Mouse (Mus musculus) MEL-GATA-1-ER (cell line): ENCODE measurements at regions not wholly inside any gene's neighbourhood (a gene's known extent, or its start where the extent isn't known, plus 50 kb on each side); places are given as distances from the start of the nearest gene placed in this dataset.

Experiments used
- DNase-seq: peaks from one replicate; pipeline ENCODE4 v3.0.0-alpha.2; 2012; ENCODE audit warnings: low read depth; ENCODE audit errors: extremely low read depth

DNA sequence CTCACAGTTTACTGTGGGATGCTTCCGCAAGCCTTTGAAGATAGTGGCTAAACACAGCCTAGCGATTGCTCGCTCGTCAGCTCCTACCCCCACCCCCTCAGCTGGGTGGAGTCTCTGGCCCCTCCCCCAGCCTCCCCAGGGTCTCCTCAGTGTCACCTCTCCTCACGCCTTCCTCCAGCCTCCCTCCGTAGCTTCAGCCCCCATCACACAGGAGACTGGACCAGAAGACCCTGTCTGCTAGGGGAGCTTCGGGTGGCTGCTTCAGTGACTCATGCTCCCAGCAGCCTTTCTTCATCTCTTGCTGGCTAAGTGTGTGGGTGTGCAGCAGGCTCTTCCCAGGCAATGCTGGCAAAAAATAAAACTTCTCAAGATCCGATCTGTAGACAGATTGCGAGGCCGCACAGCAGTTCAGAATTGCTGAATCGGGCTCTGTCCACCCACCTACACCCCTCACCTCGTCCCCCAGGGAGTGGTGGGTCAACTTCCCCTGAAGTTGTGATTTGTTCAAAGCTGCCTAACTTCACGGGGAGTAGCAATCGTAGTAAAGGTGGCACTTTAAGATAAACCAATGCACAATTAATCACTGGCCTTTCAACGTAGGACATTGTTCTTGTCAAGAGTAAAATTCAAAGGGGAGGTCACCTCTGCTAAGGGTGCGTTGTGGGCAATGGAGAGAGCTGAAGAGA lies 61.2 kb upstream of the Ankrd28 start:
- no peak for DNase-seq

DNA sequence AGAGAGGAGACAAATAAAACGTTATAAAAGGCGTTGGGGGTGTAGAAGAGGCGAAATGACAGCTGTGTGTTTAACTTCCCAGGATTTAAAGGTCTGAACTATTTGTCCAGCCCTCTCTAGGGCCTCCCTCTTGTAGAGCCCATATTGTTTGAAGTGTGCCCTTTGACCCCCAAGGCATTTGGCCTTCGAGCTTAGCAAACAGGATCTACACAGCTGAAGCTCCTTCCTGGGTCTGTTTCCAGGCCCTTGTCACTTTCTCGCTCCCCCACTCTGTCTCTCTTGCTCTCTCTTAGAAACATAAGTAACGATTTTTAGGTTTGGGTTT lies 61.7 kb upstream of the Ankrd28 start:
- DNase-seq: no peak

DNA sequence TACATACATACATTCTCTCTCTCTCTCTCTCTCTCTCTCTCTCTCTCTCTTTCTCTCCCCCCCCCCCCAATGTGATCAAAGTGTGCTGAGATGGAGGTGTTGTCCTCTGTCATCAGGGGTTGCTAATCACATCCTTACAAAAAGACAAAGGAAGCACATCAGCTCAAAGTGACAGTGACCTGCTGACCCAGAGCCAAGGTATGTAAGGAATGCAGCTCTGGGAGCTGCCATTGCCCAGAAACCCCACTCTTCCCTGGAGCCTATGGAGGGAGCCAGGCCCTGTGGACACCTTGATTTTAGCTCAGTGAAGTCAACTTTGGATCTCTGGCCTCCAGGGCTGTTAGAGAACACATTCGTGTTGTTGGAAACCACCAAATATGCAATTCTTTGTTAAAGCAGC lies 66.0 kb upstream of the Ankrd28 start:
- no peak for DNase-seq

DNA sequence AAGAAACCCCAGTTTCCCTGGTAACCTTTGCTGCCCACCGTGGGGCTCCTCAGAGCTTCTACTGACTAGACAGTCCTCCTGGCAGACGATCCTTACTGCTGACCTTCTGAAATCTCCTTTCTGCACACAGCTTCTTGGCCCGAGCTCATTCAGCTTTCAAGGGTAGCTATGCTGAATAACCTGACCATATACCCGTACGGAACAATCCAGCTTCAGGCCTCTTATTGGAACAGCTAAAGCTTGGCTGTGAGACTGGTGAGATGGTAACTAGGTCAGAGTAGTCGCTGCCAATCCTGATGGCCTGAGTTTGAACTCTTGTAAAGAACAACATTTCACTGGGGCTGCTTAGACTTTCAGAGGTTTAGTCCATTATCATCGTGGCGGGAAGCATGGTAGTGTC lies 69.1 kb upstream of the Ankrd28 start:
- DNase-seq: no peak

DNA sequence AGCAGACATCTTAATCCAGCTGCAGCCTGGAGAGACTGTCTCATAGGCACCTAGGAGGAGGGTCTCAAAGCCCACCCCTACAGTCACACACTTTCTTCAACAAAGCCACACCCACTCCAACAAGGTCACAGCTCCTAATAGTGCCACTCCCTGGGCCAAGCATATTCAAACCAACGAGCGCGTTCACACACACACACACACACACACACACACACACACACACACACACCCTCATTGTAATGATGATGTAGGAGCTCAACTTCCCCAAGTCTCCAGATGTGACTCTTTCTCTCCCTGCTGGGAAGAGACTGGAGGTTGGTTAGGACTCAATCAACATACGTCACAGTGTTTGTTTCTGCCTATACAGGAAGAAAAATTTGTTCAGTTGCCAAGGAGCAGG lies 69.5 kb upstream of the Ankrd28 start:
- no peak for DNase-seq

DNA sequence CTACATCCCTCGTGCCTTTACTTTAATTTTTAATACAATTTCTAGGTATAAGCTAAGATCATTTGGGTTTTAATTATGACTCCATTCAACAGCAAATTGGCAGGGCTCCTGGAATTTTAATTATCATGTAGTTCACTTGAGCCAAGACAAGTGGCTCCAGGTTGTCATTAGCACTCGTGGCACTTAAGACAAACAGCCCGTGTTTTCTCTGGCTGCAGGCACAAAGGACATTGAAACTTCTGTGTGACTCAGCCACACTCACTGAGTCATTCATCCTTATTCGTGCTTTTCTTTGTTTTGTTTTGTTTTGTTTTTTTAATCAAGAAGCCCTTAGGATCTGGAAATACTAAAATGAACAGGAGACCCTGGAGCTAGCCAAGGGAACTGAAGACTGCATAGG lies 71.5 kb upstream of the Ankrd28 start:
- no peak for DNase-seq

DNA sequence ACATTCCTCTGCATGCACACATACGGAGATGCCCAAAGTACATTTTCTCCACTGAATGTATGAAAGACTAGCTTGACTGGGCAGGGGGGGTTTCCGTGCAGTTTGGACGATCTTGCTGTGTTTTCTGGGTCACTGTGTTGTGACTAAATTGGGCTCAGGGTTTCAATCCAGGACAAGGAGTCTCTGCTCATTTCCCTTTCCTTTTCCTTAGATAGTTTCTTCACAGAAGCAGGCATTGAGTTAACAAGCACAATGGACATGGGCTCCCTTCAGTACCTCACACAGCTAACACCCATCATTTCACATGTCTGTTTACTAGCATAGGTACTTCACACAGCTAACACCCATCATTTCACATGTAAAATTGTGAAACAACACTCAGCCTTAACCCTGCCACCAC lies 73.2 kb upstream of the Ankrd28 start:
- no peak for DNase-seq

DNA sequence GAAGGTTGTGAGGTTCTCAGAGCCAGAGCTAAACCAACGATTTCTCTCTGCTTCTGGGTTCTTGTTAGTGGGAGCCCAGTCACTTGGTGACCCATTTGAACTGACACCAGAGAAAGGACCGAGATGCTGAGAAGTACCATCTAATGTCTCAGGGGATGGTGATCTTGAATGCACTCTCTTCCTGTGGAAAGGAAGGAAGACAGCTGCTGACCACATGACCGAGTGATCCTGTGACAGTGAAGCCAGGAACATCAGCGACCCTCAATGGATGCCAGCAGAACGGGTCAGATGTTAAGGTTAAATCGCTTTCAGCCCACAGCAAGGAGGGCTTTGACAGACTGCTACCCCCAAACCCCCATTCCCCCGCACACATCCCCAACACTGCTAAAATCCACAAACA lies 78.1 kb upstream of the Ankrd28 start:
- no peak for DNase-seq

DNA sequence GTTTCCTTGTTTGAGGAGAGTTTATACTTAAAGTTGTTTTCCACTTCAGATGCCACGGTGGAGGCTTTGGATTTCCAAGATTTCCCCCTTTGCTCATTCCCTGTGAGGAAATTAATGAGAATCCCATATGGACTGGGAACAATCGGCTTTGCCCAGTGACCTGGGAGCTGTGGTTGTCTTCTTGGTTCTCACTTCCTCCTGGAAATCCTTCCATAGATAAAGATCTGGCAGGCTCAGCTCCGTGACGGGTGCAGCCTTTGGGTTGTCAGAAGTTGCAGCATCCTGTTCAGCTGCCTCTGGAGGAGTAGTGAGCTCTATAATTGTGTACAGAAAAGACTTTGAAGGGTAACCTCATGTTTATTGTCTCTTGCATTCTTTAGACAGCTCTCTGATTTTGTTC lies 78.8 kb upstream of the Ankrd28 start:
- DNase-seq: no peak

DNA sequence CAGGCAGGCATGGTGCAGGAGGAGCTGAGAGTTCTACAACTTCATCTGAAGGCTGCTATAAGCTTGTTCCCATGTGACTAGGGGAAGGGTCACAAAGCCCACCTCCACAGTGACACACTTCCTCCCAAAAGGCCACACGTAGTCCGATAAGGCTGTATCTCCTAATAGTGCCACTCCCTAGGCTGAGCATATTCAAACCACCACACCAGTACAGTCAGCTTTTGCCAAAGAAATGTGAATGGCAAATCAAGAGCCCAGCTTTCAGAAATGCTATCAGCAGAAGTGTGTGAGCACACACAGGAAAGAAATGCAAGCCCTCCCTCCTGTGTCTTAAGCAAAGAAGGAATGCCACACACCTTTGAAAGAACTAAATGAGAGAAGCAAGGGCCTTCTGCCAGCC lies 80.4 kb upstream of the Ankrd28 start:
- no peak for DNase-seq

DNA sequence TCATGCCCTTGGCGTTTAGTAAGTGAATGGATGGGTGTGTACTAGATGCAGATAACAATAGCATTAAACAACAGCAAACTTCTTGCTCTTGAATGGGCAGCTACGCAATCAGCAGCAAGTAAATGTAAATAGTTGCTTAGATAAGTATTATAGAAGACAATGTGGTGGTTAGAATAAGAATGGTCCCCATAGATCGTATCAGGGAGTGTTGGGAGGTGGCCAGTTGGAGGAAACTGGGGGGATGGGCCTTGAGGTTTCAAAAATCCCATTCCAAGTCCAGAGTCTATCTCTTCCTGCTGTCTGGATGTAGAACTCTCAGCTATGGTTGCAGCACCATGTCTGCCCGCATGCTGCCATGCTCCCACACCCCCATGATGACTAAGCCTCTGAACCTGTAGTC lies 88.0 kb upstream of the Ankrd28 start:
- no peak for DNase-seq

DNA sequence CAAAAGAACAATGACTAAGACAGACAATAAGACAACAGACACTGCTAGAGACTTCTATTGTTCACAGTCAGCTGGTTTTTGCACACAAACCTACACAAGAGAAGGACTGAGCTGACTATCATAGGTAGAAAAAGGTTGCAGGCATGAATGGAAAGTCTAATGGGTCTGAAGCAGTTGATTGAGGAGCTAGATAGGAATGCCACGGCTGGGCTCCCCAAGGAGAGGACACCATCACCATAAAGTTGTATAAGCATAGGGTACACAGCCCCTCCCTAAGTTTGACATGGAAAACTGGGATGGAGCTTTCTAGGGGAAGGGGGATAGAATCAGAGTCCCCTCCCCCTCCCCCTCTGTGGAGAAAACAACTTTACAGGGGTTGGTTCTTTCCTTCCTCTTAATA lies 88.5 kb upstream of the Ankrd28 start:
- no peak for DNase-seq

DNA sequence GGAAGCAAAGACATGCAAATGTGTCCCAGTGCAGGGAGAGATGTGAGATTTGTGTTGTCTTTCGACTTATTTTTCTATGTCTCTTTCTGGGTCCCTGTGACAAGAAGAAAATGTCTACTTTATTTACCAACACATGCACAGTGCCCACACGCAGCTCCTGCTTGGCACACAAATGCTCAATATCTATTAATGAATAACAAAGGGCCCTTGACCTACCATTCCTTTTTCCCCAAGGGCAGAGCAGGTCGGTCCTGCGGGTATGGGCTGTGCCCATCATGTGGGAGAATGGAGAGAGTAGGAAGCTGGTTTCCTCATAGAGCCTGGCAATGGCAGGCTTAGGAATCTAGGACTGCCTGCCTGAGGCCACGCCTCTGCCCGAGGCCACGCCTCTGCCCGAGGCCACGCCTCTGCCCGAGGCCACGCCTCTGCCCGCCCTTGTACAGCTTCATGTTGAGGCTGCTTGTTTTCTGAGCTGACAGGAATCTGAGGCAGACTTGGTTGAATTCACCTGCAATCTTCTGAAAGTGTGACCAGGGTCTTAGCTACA lies 98.8 kb upstream of the Ankrd28 start:
- DNase-seq: no peak

DNA sequence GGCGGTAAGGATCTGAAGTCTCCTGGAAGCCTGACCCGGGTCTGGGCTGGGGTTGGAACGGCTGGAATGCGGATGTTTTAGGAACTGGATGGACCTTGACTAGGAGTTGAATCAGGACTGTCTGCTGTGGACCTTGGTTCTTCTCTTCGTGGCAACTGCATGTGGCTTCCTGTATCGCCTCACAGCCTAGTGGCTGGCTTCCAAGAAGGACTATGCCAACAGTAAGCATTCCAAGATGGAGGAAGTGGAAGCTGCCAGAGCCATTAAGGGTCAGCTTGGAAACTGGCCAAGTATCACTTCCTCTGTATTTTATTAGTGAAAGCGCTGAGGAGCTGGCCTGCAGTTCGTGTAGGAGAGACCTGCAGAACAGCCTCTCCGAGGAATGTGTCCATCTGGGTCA lies 98.4 kb upstream of the Galnt15 start:
- peak; percentile 15 for DNase-seq

DNA sequence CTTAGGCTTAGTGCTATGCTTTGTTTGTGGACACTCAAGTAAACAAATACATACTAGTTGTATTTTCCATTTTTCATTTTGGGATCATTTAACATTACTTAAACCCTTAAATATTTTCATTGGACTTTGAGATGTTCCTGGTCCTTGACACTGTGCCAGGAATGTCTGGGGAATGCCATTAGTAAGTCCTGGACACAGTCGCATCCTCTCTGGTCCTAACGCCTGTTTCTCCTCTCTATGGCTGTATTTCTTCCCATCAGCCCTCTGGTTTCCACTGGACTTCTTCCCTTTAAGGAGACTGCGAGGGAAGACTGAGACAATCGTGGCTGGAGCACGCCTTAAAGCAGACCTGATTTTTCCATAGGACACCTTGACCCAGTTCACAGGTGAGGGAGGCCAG lies 96.8 kb upstream of the Galnt15 start:
- DNase-seq: no peak

DNA sequence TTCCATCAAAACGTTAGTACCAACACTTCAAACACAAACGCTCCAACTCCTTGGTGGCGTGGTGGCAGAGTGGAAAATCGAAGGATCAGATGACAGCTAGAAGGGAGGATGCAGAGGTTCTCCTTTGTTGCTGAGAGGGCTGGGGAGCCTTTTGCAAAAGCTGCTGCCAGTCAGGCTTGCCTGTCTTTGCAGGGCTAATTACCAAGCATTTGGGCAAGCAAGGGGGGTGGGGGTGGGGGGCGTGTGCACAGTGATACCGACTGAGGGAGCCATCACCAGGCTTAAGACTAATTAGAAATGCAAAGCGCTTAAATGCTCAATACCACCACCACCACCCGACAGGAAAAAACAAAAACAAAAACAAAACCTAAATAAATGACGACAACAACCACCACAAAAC lies 95.3 kb upstream of the Galnt15 start:
- no peak for DNase-seq

DNA sequence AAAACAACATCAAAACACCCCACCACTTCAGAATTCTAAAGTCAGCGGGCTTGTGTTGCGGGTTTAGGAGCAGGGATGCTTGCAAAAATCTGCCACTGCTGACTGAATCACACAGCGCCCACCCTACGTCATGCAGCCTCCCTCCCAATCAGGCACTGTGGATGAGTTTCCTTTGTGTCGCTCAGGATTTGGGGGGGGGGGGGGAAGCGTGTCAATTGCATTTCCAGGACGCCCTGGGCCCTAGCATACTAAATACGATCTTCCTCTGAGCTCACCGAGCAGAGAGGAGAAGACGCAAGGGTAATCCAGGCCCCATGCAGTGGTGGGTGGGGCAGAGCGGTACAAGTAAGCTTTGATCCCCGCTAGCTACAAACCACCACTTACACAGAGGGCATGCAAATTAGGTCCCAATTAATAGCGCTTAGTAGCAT lies 94.9 kb upstream of the Galnt15 start:
- DNase-seq: no peak

DNA sequence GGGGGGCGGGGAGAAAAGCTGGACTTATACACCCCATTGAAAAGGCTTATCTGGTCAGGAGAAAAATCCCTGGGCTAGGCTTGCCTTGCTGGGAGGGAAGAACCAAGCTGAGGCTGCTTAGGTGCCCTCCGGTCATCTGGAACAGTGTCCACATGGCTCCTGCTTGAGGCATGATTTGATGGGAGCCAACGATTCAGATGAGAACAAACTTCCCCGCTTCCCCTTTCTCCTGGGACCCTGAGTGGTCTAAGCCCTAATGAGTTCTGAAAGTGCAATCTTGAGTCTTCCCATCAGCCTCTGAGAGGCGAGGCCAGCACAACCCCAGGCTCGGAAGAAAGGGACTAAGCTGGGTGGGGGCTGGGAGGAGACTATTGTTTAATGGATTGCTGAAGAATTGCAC lies 94.5 kb upstream of the Galnt15 start:
- no peak for DNase-seq

DNA sequence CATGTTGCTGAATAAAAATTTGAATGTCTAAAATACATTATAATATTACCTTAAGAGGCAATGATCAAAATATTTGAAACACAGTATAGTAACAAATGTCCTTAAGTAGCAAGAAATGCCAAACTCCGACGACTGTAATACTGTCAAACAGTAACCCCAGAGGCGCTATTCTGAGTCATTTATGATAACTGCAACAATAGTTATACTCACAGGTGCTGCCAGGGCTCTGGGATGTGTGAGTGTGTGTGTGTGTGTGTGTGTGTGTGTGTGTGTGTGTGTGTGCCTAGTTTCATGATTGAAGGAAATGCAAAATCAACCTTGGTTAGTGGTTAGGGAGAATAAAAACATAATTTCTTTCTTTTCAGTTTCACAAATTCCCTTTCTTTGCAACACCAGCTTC lies 94.0 kb upstream of the Galnt15 start:
- no peak for DNase-seq

DNA sequence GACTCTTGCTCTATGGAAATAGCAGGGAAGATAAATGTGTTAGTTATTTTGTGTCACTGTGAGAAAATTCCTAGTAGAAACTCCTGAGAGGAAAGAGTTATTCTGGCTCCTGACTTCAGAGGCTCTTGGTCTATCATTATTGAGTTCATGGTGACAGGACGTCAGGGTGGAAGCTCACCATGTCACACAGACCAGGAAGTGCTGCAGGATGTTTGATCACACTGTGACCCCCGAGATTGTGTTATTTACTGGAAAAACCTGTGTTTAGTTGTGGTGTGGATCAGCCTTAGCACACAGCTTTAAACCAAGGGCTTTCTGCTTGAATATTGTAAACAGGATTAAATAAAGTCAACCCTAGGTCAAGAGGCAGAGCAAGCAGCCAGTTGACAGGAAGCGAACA lies 93.4 kb upstream of the Galnt15 start:
- no peak for DNase-seq

DNA sequence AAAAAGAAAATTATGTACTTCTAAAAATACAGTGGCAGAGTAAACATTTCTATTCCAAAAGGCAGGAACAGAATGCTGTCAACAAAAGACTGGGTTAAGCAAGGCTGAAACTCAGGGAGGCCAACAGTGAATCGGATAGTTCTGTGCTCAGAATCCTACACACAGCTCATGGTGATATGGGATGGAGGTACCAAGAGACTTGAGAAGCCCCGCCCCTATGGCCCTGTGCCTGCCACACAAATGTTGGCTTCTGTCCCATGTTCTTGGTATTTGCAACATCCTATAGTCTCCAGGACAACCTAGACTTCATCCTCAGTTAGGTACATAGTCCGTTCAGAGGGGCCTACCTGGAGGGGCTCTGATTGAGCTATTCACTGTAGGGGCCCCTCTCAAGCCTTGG lies 92.2 kb upstream of the Galnt15 start:
- DNase-seq: no peak

DNA sequence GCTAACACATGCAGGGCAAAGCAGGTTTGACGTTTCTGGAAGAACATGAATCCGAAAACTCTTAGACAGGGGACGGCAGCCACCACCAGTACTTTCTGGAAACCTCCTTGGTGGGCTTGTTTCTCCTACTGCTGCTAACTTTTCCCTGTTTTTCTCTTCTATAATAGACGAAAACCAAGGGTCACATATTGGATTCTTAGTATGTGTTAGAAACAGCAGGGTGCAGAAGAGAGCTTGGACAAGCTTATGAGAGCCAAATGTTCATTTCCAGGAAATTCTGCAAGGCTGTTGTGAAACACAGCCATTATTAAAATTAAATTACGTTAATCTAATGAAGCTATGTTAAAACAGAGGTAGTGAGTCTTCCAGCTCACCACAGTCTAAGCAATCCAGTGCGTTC lies 87.9 kb upstream of the Galnt15 start:
- no peak for DNase-seq

DNA sequence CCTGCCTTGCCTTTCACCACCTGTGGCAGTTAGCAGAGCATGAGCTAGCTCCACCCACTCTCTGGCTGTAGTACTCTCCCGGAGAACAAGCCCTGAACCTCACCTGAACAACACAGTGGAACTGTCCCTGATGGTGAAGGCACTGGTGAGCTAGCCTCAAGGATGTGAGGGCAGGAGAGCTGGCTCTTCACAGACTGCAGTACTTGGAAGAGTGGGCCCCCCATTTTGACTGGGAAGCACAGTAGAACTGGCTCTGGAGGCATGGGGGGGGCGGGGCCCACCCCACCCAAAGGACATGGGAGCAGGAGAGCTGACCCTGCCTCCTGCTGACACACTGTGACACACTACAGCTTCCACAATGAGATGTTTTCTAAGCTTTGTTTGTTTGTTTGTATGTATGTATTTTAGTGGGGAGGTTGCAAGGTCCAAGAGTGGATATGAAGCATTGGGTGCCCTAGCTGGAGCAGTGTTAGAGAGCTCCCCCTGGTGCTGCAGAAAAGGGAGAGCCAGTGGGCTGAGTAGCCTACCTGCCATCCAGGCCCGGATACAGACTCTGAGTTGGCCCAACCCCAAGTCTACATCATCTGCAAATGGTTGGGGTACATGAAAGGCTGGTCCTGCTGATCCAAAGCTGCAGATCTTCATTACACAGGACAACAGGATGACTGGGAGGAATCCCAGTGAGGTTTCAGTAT lies 86.4 kb upstream of the Galnt15 start:
- DNase-seq: no peak
